Mouse (Mus musculus) liver, postnatal 0 days (tissue): Measurements from ENCODE around the gene Chchd4.

Experiments used
- CTCF ChIP-seq: sonication (generic); IDR thresholded peaks from 2 replicates; pipeline ENCODE4 v1.5.1; 2016; ENCODE audit warnings: antibody characterized with exemption, low read depth
- EP300 ChIP-seq: IDR thresholded peaks from 2 replicates; pipeline ENCODE4 v1.6.1; 2016; ENCODE audit warnings: antibody characterized with exemption, low read depth, mild to moderate bottlenecking

GRCm38 (mm10) chr6:91459471-91459870 lies 13.9 kb downstream of the Chchd4 start:
- TF ChIP-seq CTCF (0 out of 2 replicates have a peak, but pooled peaks have one; percentile 3), EP300 (no peak)
